Mouse (Mus musculus) adrenal gland (tissue): ENCODE data around the gene Grk2.

ENCODE experiments used
- intact Hi-C: fragments of 180-260 bp; cut with DNase I; formaldehyde crosslinking; loops from one replicate; pipeline ENCODE4 v1.15.1; 2025

Grk2 gene

DNA sequence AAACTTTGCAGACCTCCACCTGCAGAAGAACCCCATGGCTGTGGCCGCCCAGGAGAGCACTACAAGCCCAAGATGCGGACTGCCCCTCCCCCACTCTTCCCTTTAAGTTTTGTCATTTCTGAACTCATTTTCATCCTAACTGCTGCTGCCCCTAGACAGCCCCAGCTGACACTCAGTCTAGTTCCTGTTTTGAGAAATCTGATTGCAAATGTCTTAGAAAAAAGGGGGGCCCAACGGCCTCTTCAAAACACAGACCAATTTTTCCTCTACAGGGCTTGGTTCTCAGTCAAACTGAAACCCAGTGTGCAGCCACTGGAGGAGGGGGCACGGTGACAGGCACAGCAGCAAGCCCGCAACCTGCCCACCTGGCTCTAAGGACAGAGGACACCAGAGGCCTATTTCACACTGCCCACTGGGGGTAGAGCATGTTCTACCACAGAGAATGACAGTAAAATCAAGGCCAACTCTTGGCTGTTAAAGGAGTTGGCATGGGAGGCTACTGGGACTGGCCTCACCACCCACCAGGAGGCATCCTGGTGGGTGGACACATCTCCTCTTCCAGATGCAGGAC is 1.7 kb downstream of the Grk2 start:
- intact Hi-C loops = no loop called here

DNA sequence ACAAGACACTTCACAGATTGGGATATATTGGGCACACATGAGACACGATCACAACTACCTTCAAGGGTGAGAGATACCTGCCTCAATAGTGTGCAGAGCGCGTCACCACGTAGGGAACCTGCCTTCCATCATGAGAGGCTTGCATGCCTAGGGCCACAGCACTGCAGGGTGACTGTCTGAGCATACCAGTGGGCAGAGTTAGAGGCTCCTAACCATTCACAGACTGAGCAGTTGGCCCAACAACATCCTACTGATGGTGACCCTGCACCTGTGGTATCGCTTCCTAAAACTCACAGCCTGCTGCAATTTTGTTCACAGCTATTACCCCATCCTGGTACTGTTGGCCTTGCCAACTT is 2.4 kb downstream of the Grk2 start:
- intact Hi-C loops = no loop called here

- intact Hi-C loops = no loop called here
Observed at GRCm38 (mm10) chr19:4302936-4303639, 2.9 kb downstream of the Grk2 start.

DNA sequence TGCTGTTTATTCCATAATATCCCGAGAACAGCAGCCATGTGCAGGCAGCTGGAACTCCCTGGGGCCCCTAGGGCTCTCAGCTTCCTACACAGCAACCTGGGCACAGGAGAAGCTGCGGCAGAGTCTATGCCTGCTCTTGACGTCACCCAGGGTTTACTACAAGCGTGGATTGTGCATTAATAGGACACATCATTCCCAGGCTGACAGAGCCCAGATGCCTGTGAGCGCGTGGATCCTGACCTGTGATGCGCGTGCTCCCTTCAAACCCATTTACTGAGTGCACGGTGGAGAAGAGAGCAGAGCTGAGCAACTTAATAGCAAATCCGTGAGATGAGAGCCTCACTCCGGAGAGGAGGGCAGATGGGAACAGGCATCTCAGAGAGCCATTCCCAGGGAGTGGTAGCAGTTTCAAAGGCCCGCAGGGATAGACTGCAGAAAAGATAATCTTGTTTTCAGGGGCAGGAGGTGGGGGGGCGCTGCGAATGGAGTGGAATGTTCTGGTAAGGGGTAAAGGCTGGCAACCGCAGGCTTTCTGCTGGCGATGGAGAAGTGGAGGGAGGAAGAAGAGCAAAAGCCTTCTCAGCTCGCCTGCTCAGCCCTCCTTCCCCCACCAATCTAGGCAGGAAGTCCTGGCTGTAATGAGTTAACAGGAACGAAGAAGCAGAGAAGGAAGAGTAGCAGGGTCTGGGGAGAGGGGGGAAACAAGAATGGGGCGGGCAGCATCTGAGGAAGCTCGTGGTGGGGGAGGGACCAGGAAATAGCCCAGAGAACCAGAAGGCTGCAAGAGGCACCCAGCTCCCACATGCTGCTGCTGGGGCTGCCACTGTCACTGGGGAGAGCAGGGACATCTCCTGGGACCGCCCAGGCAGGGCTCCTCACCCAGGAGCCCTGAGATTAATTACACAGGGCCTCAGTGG is 4.0 kb downstream of the Grk2 start:
- intact Hi-C loops = no loop called here

- intact Hi-C loops = no loop called here
Observed at GRCm38 (mm10) chr19:4300852-4301734, 4.9 kb downstream of the Grk2 start.

- intact Hi-C loops = no loop called here
Observed at GRCm38 (mm10) chr19:4300271-4300704, 5.7 kb downstream of the Grk2 start.

DNA sequence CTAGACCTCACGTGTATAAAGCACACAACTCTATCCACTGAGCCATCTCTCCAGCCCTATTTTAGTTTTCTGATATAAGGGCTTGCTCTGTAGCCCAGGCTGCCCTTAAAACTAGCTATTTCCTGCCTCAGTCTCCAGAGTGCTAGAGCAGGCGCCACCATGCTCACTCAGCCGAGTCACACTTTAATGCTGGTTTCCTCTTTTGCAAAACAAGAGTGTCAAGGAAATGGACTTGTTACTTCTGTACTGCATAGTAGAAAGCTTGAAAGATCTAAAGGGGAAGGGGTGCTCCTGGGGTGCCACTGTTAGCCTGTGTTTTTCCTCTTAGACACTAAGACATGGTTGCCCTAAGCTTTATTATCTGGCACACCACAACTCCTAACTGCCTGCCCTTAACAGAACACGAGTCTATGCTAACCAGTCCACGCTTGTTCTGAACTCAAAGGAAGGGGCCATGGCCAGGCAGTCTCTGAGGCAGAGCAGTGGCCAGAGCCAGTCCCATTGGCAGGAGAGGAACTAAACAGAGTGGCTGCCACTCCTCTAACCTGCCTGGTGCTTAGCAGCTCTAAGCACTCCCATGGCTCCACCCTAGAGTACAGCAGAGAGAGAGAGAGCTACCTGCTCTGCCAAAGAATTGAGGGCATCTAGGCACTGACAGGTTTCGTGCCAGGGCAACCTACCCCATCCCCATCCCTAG is 6.3 kb downstream of the Grk2 start:
- intact Hi-C loops = no loop called here

- intact Hi-C loops = no loop called here
Observed at GRCm38 (mm10) chr19:4299126-4299525, 6.9 kb downstream of the Grk2 start.

GRCm38 (mm10) chr19:4298322-4299121 is 7.5 kb downstream of the Grk2 start:
- intact Hi-C loops = no loop called here

- intact Hi-C loops = no loop called here
Observed at GRCm38 (mm10) chr19:4297851-4298250, 8.2 kb downstream of the Grk2 start.

GRCm38 (mm10) chr19:4296611-4297010 is 9.4 kb downstream of the Grk2 start:
- intact Hi-C loops = no loop called here

GRCm38 (mm10) chr19:4295391-4295790 is 10.6 kb downstream of the Grk2 start:
- intact Hi-C loops = no loop called here

- intact Hi-C loops = no loop called here
Observed at GRCm38 (mm10) chr19:4294381-4295097, 11.5 kb downstream of the Grk2 start.

DNA sequence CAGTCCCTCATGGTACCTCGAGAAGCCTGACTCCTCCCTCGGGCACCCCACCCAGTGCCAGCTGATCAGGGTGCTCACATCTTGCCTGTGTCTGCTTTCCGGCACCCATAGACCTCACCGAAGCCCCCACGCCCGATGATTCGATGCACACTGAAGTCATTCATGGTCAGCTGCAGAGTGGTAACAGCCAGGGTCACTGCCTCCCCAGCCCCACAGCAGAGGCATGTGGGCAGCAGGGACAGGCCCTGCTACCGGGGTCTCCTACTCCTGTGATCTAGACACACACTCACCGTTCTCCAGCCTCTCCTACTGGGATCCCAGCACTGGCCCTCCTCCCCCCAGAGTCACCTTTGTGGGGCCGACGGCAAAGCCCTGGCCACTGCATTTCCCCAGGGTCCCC is 14.9 kb downstream of the Grk2 start:
- intact Hi-C loops = no loop called here

- intact Hi-C loops = no loop called here
Observed at GRCm38 (mm10) chr19:4290749-4291148, 15.3 kb downstream of the Grk2 start.

- intact Hi-C loops = no loop called here
Observed at GRCm38 (mm10) chr19:4283653-4284052, 22.4 kb downstream of the Grk2 start.

DNA sequence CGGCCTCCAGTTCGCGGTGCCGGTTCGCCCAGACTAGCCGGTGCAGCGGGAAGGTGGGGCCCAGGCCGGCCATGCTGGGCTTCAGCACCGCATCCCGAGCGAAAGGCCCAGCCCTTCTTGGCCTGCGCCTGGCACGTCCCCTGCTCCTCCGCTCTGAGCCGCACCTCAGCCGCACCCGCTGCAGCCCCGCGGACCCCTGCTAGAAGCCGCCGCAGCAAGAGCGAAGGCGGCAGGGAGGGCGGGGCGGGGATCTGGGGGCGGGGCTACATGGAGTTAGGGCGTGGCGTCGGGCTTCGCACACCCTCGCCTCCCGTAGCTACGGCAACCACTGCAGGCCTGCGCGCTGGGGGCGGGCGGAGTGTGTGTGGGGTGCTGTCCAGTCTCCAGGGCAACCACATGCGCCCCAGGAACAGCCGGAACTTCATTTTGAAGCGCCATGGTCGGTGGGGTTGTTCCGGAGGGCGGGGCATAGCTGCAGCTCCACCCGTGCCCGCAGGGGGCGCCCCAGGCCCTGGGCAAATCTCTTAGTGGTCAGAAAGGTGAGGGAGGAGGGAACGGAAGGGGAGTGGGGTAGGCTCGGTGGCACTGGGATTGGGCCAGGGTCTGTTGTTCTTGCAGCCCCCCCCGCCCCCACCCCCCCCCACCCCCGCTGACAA is 23.0 kb downstream of the Grk2 start, which contains the start of gene Ankrd13d:
Gene Ankrd13d, minus strand, starts transcription at position 240 of the 656 bp plus-strand sequence.
- intact Hi-C loops = no loop called here

DNA sequence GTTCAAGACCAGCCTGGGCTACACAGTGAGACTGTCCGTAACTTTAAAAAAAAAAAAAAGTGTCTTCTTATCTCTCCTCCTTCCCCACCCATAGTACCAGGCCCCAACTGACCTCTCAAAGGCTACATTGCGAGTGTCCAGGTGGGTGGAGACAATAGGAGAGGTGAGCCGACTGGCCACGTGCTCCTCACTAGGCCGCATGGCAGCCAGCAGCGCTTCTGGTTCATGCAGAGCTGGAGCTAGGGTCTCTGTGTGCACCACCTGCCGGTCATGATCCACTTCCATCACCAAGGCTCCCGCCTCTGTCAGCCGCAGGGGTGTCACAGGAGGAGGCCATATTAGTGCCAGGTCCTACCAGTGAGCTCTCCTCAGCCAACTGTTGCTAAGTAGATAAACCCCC is 25.6 kb downstream of the Grk2 start:
- intact Hi-C loops = no loop called here

DNA sequence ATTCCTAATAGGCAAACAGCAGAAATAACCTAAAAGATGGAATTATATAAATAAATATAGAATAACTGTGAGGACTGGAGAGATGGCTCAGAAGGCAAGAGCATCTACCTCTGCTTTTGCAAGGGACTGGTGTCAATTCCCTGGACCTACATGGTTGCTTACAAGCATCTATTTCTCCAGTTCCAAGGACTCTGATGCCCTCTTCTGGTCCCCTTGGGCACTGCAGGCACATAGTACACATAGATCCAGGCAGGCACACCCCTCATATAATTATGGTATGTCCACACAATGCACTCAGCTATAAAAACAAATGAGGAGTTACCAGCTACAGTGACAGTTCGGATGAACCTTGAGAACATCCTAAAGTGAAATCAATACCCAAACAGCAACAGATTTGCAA is 26.5 kb downstream of the Grk2 start:
- intact Hi-C loops = no loop called here
